Mouse (Mus musculus): ENCODE results near the gene Klf15. TPM values are rescaled to one million over a fixed set of nuclear protein-coding genes. Genes with fewer than 3 reads are reported as not detected.
A peak's percentile ranks its signal among the peaks of the same experiment; 100 is the strongest.

Klf15 gene
- polyA plus RNA-seq, 1 experiment = not detected

- Histone ChIP-seq H3K4me1 (ENCODE audit: control insufficient read depth, insufficient read depth, low read length) (peaks cover 6% of the 10 kb centered on the region; the same call in 1 of the 2 replicates), H3K27ac (ENCODE audit: insufficient read depth, low read depth, low read length) (no peak overlapping the region), H3K4me3 (ENCODE audit: insufficient read depth, low read depth, low read length) (no peak overlapping the region)
- no peak for TF ChIP-seq CTCF (IDR thresholded peaks at IDR 0.05; ENCODE audit: insufficient read depth, low read depth, low read length)
- no peak for TF ChIP-seq POLR2A (IDR thresholded peaks at IDR 0.05; ENCODE audit: insufficient read depth, low read depth, low read length)
- WGBS = 53% methylated on average over 6 of the region's 6 CpGs
Observed at GRCm38 (mm10) chr6:90509085-90509484, 46.7 kb downstream of the Klf15 start.

DNA sequence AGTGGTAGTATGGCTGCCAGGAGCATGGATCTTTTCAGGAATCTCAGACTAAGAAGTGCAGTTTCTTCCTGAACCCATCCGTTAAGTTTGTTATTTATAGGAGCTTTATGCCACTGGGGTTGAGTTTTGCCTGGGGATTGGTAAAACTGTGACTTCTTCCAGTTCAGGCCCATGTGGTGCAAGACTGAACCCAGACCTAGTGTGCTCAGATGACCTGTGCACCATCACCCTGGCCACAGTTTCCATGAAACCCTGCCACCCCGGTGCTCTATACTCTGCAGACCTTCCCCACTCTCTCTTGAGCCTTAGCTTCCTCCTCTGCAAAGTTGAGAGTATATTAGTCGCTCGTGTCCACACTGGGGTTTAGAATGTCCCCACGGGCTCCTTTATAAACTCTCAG is 50.0 kb downstream of the Klf15 start:
- WGBS = 95% methylated on average over 5 of the region's 5 CpGs
- TF ChIP-seq CTCF (IDR thresholded peaks at IDR 0.05; ENCODE audit: insufficient read depth, low read depth, low read length) (no peak), POLR2A (IDR thresholded peaks at IDR 0.05; ENCODE audit: insufficient read depth, low read depth, low read length) (no peak)
- Histone ChIP-seq H3K4me3 (ENCODE audit: insufficient read depth, low read depth, low read length) (no peak overlapping the region), H3K4me1 (ENCODE audit: control insufficient read depth, insufficient read depth, low read length) (peaks cover 4% of the 10 kb centered on the region; the same call in 1 of the 2 replicates), H3K27ac (ENCODE audit: insufficient read depth, low read depth, low read length) (no peak overlapping the region)

- H3K27ac ChIP-seq (ENCODE audit: insufficient read depth, low read depth, low read length) = no peak overlapping the region
- peaks cover 4% of the 10 kb centered on the region; the same call in 1 of the 2 replicates for H3K4me1 ChIP-seq (ENCODE audit: control insufficient read depth, insufficient read depth, low read length)
- H3K4me3 ChIP-seq (ENCODE audit: insufficient read depth, low read depth, low read length) = no peak overlapping the region
- TF ChIP-seq POLR2A (IDR thresholded peaks at IDR 0.05; ENCODE audit: insufficient read depth, low read depth, low read length) (no peak), CTCF (IDR thresholded peaks at IDR 0.05; ENCODE audit: insufficient read depth, low read depth, low read length) (no peak)
- WGBS = 84% methylated on average over 5 of the region's 5 CpGs
Observed at GRCm38 (mm10) chr6:90513074-90513856, 50.9 kb downstream of the Klf15 start.

- no peak for TF ChIP-seq POLR2A (IDR thresholded peaks at IDR 0.05; ENCODE audit: insufficient read depth, low read depth, low read length)
- TF ChIP-seq CTCF (IDR thresholded peaks at IDR 0.05; ENCODE audit: insufficient read depth, low read depth, low read length) = no peak
- no peaks in the 10 kb centered on the region for H3K4me1 ChIP-seq (ENCODE audit: control insufficient read depth, insufficient read depth, low read length)
- no peak overlapping the region for H3K27ac ChIP-seq (ENCODE audit: insufficient read depth, low read depth, low read length)
- no peak overlapping the region for H3K4me3 ChIP-seq (ENCODE audit: insufficient read depth, low read depth, low read length)
Observed at GRCm38 (mm10) chr6:90514369-90514768, 52.0 kb downstream of the Klf15 start.

DNA sequence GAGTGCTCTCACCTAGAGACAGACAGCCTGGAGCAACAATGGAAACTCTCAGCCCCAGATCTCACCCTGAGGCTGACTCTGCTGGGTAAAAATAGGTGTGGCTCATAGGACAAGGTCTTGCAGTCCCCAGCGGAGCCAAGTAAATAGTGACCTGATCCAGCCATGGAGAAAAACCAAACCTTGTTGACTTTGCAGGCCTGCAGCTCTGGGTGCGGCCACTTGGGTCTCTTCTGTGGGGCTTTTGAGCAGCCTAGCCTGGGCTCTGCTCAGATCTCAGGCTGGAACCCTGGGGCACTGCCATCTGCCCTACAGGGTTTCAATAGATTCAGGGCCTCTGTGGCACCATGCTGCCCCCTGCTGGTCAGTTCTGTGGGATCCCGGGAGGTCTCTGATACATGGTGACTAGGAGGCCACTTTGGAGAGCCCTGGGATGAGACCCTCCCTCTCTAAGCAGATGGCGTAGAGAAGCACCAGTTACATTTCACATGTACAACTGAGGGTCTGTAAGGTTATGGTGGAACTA is 52.6 kb downstream of the Klf15 start:
- Histone ChIP-seq H3K27ac (ENCODE audit: insufficient read depth, low read depth, low read length) (no peak overlapping the region), H3K4me1 (ENCODE audit: control insufficient read depth, insufficient read depth, low read length) (no peaks in the 10 kb centered on the region), H3K4me3 (ENCODE audit: insufficient read depth, low read depth, low read length) (no peak overlapping the region)
- WGBS = 43% methylated on average over 4 of the region's 4 CpGs
- peak; percentile 62 for TF ChIP-seq CTCF (IDR thresholded peaks at IDR 0.05; ENCODE audit: insufficient read depth, low read depth, low read length)
- TF ChIP-seq POLR2A (IDR thresholded peaks at IDR 0.05; ENCODE audit: insufficient read depth, low read depth, low read length) = no peak

- TF ChIP-seq POLR2A (IDR thresholded peaks at IDR 0.05; ENCODE audit: insufficient read depth, low read depth, low read length) (no peak), CTCF (IDR thresholded peaks at IDR 0.05; ENCODE audit: insufficient read depth, low read depth, low read length) (no peak)
- Histone ChIP-seq H3K4me1 (ENCODE audit: control insufficient read depth, insufficient read depth, low read length) (no peaks in the 10 kb centered on the region), H3K4me3 (ENCODE audit: insufficient read depth, low read depth, low read length) (no peak overlapping the region), H3K27ac (ENCODE audit: insufficient read depth, low read depth, low read length) (no peak overlapping the region)
- 77% methylated on average over 3 of the region's 3 CpGs for WGBS
Observed at GRCm38 (mm10) chr6:90518892-90519291, 56.5 kb downstream of the Klf15 start.

GRCm38 (mm10) chr6:90519375-90519774 is 57.0 kb downstream of the Klf15 start:
- WGBS = 72% methylated on average over 5 of the region's 5 CpGs
- no peak for TF ChIP-seq CTCF (IDR thresholded peaks at IDR 0.05; ENCODE audit: insufficient read depth, low read depth, low read length)
- TF ChIP-seq POLR2A (IDR thresholded peaks at IDR 0.05; ENCODE audit: insufficient read depth, low read depth, low read length) = no peak
- no peak overlapping the region for H3K4me3 ChIP-seq (ENCODE audit: insufficient read depth, low read depth, low read length)
- H3K27ac ChIP-seq (ENCODE audit: insufficient read depth, low read depth, low read length) = no peak overlapping the region
- H3K4me1 ChIP-seq (ENCODE audit: control insufficient read depth, insufficient read depth, low read length) = no peaks in the 10 kb centered on the region

Other genes starting within 250 kb of the Klf15 start
- gene Vmn1r53, start 238.1 kb upstream of the Klf15 start, polyA plus RNA-seq (2012; ENCODE audit: insufficient read depth, insufficient read length, low replicate concordance, missing spikeins) = not detected in 2 replicates
- not detected in 2 replicates for gene Vmn1r54, start 216.3 kb upstream of the Klf15 start, polyA plus RNA-seq (2012; ENCODE audit: insufficient read depth, insufficient read length, low replicate concordance, missing spikeins)
- gene BC048671, start 161.4 kb upstream of the Klf15 start, polyA plus RNA-seq (2012; ENCODE audit: insufficient read depth, insufficient read length, low replicate concordance, missing spikeins) = not detected in 2 replicates
- not detected in 2 replicates for gene Chst13, start 137.4 kb upstream of the Klf15 start, polyA plus RNA-seq (2012; ENCODE audit: insufficient read depth, insufficient read length, low replicate concordance, missing spikeins)
- not detected in 2 replicates for gene Uroc1, start 129.3 kb upstream of the Klf15 start, polyA plus RNA-seq (2012; ENCODE audit: insufficient read depth, insufficient read length, low replicate concordance, missing spikeins)
- not detected in 2 replicates for gene Zxdc, start 93.1 kb upstream of the Klf15 start, polyA plus RNA-seq (2012; ENCODE audit: insufficient read depth, insufficient read length, low replicate concordance, missing spikeins)
- not detected in 2 replicates for gene Cfap100, start 33.8 kb upstream of the Klf15 start, polyA plus RNA-seq (2012; ENCODE audit: insufficient read depth, insufficient read length, low replicate concordance, missing spikeins)
- not detected in 2 replicates for gene Aldh1l1, start 23.9 kb downstream of the Klf15 start, polyA plus RNA-seq (2012; ENCODE audit: insufficient read depth, insufficient read length, low replicate concordance, missing spikeins)
- not detected in 2 replicates for gene Slc41a3, start 142.1 kb downstream of the Klf15 start, polyA plus RNA-seq (2012; ENCODE audit: insufficient read depth, insufficient read length, low replicate concordance, missing spikeins)

Measured in olfactory bulb, adult 2 months (tissue).